21 mouse cellular contexts compared by ENCODE assay signal in genomic region chr11:82340900-82341299, GRCm38 (mm10). TPM values are rescaled to one million over a fixed set of nuclear protein-coding genes. Genes with fewer than 3 reads are reported as not detected.
DNase-seq lines count a peak whose midpoint lies in the region; ATAC-seq lines count a peak whose summit lies in the region.
"Had no signal": no experiment of that assay in that cellular context is flagged by ENCODE, and none has a peak within 500 bp of the region (broad histone marks: within the 10 kb centered on the region; RNA-seq: fewer than 3 reads in every experiment).

No protein-coding gene starts in this region.

- DNase-seq in heart, adult 11 months, result no peak
- DNase-seq in hindbrain, embryonic 14.5 days (ENCODE audit: low spot score), result no peak
- peak; percentile 21 for DNase-seq in 416B (ENCODE audit: low read depth)
- no peak for DNase-seq in spleen, postnatal 10 days (ENCODE audit: low spot score in 2 of 2)
- DNase-seq: adrenal gland, postnatal 14 days; gastrocnemius, postnatal 36 days; lung, adult 18-20 months; lung, postnatal 14 days; midbrain, embryonic 14.5 days; thymus, postnatal 25 days had no signal

- H3K4me1 ChIP-seq in heart, embryonic 11.5 days (ENCODE audit: control insufficient read depth, insufficient read depth, low read length), result 0 out of 2 replicates have a peak, but pooled peaks cover 5% of the 10 kb centered on the region
- H3K4me1 ChIP-seq in hindbrain, embryonic 15.5 days (replicated peaks), result peaks cover 18% of the 10 kb centered on the region
- H3K4me1 ChIP-seq in hindbrain, embryonic 14.5 days (replicated peaks; ENCODE audit: control insufficient read depth, insufficient read depth, low read length), result peaks cover 12% of the 10 kb centered on the region; the same call in 1 of the 2 replicates
- peaks cover 27% of the 10 kb centered on the region for H3K4me1 ChIP-seq in neural tube, embryonic 12.5 days
- H3K4me1 ChIP-seq: embryonic facial prominence, embryonic 15.5 days had no signal

- no peak overlapping the region for H3K4me2 ChIP-seq in heart, embryonic 11.5 days
- H3K4me2 ChIP-seq in hindbrain, embryonic 15.5 days, result no peak overlapping the region
- no peak overlapping the region for H3K4me2 ChIP-seq in hindbrain, embryonic 14.5 days (replicated peaks)
- H3K4me2 ChIP-seq in neural tube, embryonic 12.5 days (replicated peaks), result peak overlapping the region; percentile 24; the same call in 1 of the 2 replicates
- H3K4me2 ChIP-seq: embryonic facial prominence, embryonic 15.5 days; limb, embryonic 12.5 days had no signal

- 31% methylated on average over 2 of the region's 2 CpGs for WGBS in heart, embryonic 11.5 days (ENCODE audit: insufficient replicate concordance)
- WGBS in hindbrain, embryonic 15.5 days, result 59% methylated on average over 2 of the region's 2 CpGs
- WGBS in hindbrain, embryonic 14.5 days, result 50% methylated on average over 2 of the region's 2 CpGs
- whole genome bisulfite sequencing in neural tube, embryonic 12.5 days, result 65% methylated on average over 2 of the region's 2 CpGs

- no peak for ATAC-seq in heart, embryonic 11.5 days (replicated peaks; ENCODE audit: insufficient number of reproducible peaks, low FRiP score, low TSS enrichment)
- no peak for ATAC-seq in hindbrain, embryonic 15.5 days (ENCODE audit: low FRiP score, low read depth)
- ATAC-seq in hindbrain, embryonic 14.5 days (ENCODE audit: low FRiP score), result no peak
- no peak for ATAC-seq in neural tube, embryonic 12.5 days (ENCODE audit: low FRiP score, low read depth)
- ATAC-seq: forebrain, embryonic 16.5 days; intestine, embryonic 16.5 days had no signal

- H3K9ac ChIP-seq in heart, embryonic 11.5 days (ENCODE audit: low read depth, low read length), result no peak overlapping the region
- H3K9ac ChIP-seq in hindbrain, embryonic 15.5 days, result no peak overlapping the region
- H3K9ac ChIP-seq in hindbrain, embryonic 14.5 days, result no peak overlapping the region
- 0 out of 2 replicates have a peak overlapping the region, but pooled peaks have one; percentile 14 for H3K9ac ChIP-seq in neural tube, embryonic 12.5 days
- H3K9ac ChIP-seq: embryonic facial prominence, embryonic 15.5 days; limb, embryonic 12.5 days had no signal

- peak overlapping the region; percentile 67; the same call in 1 of the 2 replicates for H3K27ac ChIP-seq in heart, embryonic 11.5 days (ENCODE audit: low read depth, low read length)
- H3K27ac ChIP-seq in hindbrain, embryonic 15.5 days (replicated peaks), result peak overlapping the region; percentile 19
- H3K27ac ChIP-seq in hindbrain, embryonic 14.5 days, result no peak overlapping the region
- H3K27ac ChIP-seq in neural tube, embryonic 12.5 days, result 0 out of 2 replicates have a peak overlapping the region, but pooled peaks have one; percentile 16
- H3K27ac ChIP-seq: embryonic facial prominence, embryonic 15.5 days; limb, embryonic 12.5 days had no signal

- no peak overlapping the region for H3K4me3 ChIP-seq in heart, embryonic 11.5 days (ENCODE audit: low read depth, low read length)
- no peak overlapping the region for H3K4me3 ChIP-seq in hindbrain, embryonic 15.5 days
- H3K4me3 ChIP-seq in hindbrain, embryonic 14.5 days (replicated peaks; ENCODE audit: low read length), result no peak overlapping the region
- H3K4me3 ChIP-seq in neural tube, embryonic 12.5 days, result no peak overlapping the region
- H3K4me3 ChIP-seq: embryonic facial prominence, embryonic 15.5 days; limb, embryonic 12.5 days; megakaryocyte, embryonic 14.5 days had no signal

- H3K27me3 ChIP-seq in heart, embryonic 11.5 days (ENCODE audit: control insufficient read depth, insufficient read depth, low read length), result no peaks in the 10 kb centered on the region
- no peaks in the 10 kb centered on the region for H3K27me3 ChIP-seq in hindbrain, embryonic 15.5 days
- no peaks in the 10 kb centered on the region for H3K27me3 ChIP-seq in hindbrain, embryonic 14.5 days (ENCODE audit: control insufficient read depth, insufficient read depth, low read length)
- 0 out of 2 replicates have a peak, but pooled peaks cover 4% of the 10 kb centered on the region for H3K27me3 ChIP-seq in neural tube, embryonic 12.5 days (replicated peaks)
- H3K27me3 ChIP-seq: embryonic facial prominence, embryonic 15.5 days; limb, embryonic 12.5 days had no signal

- H3K9me3 ChIP-seq in heart, embryonic 11.5 days (replicated peaks; ENCODE audit: control insufficient read depth, low read length), result no peaks in the 10 kb centered on the region
- no peaks in the 10 kb centered on the region for H3K9me3 ChIP-seq in hindbrain, embryonic 15.5 days
- H3K9me3 ChIP-seq in hindbrain, embryonic 14.5 days (ENCODE audit: control insufficient read depth, low read length), result no peaks in the 10 kb centered on the region
- no peaks in the 10 kb centered on the region for H3K9me3 ChIP-seq in neural tube, embryonic 12.5 days
- H3K9me3 ChIP-seq: embryonic facial prominence, embryonic 15.5 days; limb, embryonic 12.5 days had no signal

- no peaks in the 10 kb centered on the region for H3K36me3 ChIP-seq in heart, embryonic 11.5 days (ENCODE audit: control insufficient read depth, insufficient read depth, low read length)
- H3K36me3 ChIP-seq in hindbrain, embryonic 15.5 days, result no peaks in the 10 kb centered on the region
- no peaks in the 10 kb centered on the region for H3K36me3 ChIP-seq in hindbrain, embryonic 14.5 days (replicated peaks; ENCODE audit: control insufficient read depth, insufficient read depth)
- no peaks in the 10 kb centered on the region for H3K36me3 ChIP-seq in neural tube, embryonic 12.5 days
- H3K36me3 ChIP-seq: embryonic facial prominence, embryonic 15.5 days; limb, embryonic 12.5 days had no signal

RNA-seq across cellular contexts. Expression of gene Ccl1, which starts 35.4 kb away (rescaled TPM):
- polyA plus RNA-seq in heart, embryonic 11.5 days (2014; fragmentation: Nextera tagmentation; extraction: Ambion mirVana), result not detected in 2 replicates
- polyA plus RNA-seq in hindbrain, embryonic 15.5 days (2015; fragmentation: Nextera tagmentation; extraction: Ambion mirVana), result 0.66 and 0.81 TPM in 2 replicates
- polyA plus RNA-seq in hindbrain, embryonic 14.5 days (2014; fragmentation: Nextera tagmentation; extraction: Ambion mirVana), result 1.1 TPM in 1 of 2 replicates, not detected in the other
- polyA plus RNA-seq in neural tube, embryonic 12.5 days (2016; fragmentation: Nextera tagmentation; extraction: Ambion mirVana), result not detected in 2 replicates
- polyA plus RNA-seq: brain, embryonic 14.5 days; embryonic facial prominence, embryonic 15.5 days; heart, postnatal 0 days; intestine, embryonic 16.5 days; kidney, embryonic 16.5 days; limb, embryonic 12.5 days had no signal

RNA-seq across cellular contexts. Expression of gene Tmem132e, which starts 47.8 kb away (rescaled TPM):
- 0.11 and 0.29 TPM in 2 replicates for polyA plus RNA-seq in heart, embryonic 11.5 days (2014; fragmentation: Nextera tagmentation; extraction: Ambion mirVana)
- polyA plus RNA-seq in hindbrain, embryonic 15.5 days (2015; fragmentation: Nextera tagmentation; extraction: Ambion mirVana), result 4.2 and 4.3 TPM in 2 replicates
- polyA plus RNA-seq in hindbrain, embryonic 14.5 days (2014; fragmentation: Nextera tagmentation; extraction: Ambion mirVana), result 5.1 and 6.9 TPM in 2 replicates
- 7.1 and 8.8 TPM in 2 replicates for polyA plus RNA-seq in neural tube, embryonic 12.5 days (2016; fragmentation: Nextera tagmentation; extraction: Ambion mirVana)
- polyA plus RNA-seq: heart, postnatal 0 days had no signal
